Mouse (Mus musculus): ENCODE results near the gene Adprhl2.

Adprhl2 gene

GRCm38 (mm10) chr4:126269292-126269691 lies 52.2 kb downstream of the Adprhl2 start:
- no peak for DNase-seq (ENCODE audit: low read depth, low spot score)

Data from forelimb bud, embryonic 11.5 days (tissue).